Mouse (Mus musculus) cortical plate, adult 2 months (tissue): ENCODE measurements around the gene Itpr1. TPM values are rescaled to one million over a fixed set of nuclear protein-coding genes. Genes with fewer than 3 reads are reported as not detected.

Experiments
- H3K27ac ChIP-seq: fragments of 200-500 bp; 2 replicates; pipeline ENCODE4 v1.5.1; 2012; ENCODE audit warnings: low read length, control low read depth, inconsistent platforms; ENCODE audit not compliant: insufficient read depth
- H3K4me1 ChIP-seq: fragments of 200-500 bp; 2 replicates; pipeline ENCODE4 v1.6.1; 2011; ENCODE audit warnings: low read length; ENCODE audit not compliant: control insufficient read depth, insufficient read depth
- H3K4me3 ChIP-seq: fragments of 200-500 bp; 2 replicates; pipeline ENCODE4 v1.5.1; 2011; ENCODE audit warnings: mild to moderate bottlenecking, low read length, control low read depth; ENCODE audit not compliant: insufficient read depth
- CTCF ChIP-seq: fragments of 200-500 bp; IDR thresholded peaks from 2 replicates; pipeline ENCODE4 v1.5.1; 2011; ENCODE audit warnings: mild to moderate bottlenecking, control low read depth, low read length; ENCODE audit not compliant: insufficient read depth; ENCODE audit errors: extremely low read depth
- POLR2A ChIP-seq: fragments of 200-500 bp; IDR thresholded peaks from 2 replicates; pipeline ENCODE4 v1.6.1; 2011; ENCODE audit warnings: mild to moderate bottlenecking, low read length, control low read depth; ENCODE audit not compliant: insufficient read depth; ENCODE audit errors: extremely low read depth
- polyA plus RNA-seq: library from polyadenylated mRNA; depleted of rRNA; stranded (reverse); fragments of >200 nt; gene quantifications from 2 replicates; pipeline ENCODE4 v1.2.3, GENCODE M21; 2012

Gene Itpr1
- polyA plus RNA-seq, 1 experiment, result 152 TPM

- Histone ChIP-seq H3K4me1 (no peaks in the 10 kb centered on the region), H3K27ac (no peak overlapping the region), H3K4me3 (no peak overlapping the region)
- TF ChIP-seq POLR2A, result no peak
- no peak for TF ChIP-seq CTCF
Observed at GRCm38 (mm10) chr6:108481190-108481589, 268.3 kb downstream of the Itpr1 start.

GRCm38 (mm10) chr6:108482464-108482863 is 269.6 kb downstream of the Itpr1 start:
- TF ChIP-seq CTCF (no peak), POLR2A (no peak)
- no peak overlapping the region for H3K27ac ChIP-seq
- no peaks in the 10 kb centered on the region for H3K4me1 ChIP-seq
- no peak overlapping the region for H3K4me3 ChIP-seq

GRCm38 (mm10) chr6:108486212-108486992 is 273.5 kb downstream of the Itpr1 start:
- Histone ChIP-seq H3K4me3 (no peak overlapping the region), H3K27ac (no peak overlapping the region), H3K4me1 (no peaks in the 10 kb centered on the region)
- TF ChIP-seq POLR2A, result no peak
- no peak for TF ChIP-seq CTCF

- no peaks in the 10 kb centered on the region for H3K4me1 ChIP-seq
- TF ChIP-seq POLR2A, result no peak
- no peak for TF ChIP-seq CTCF
- no peak overlapping the region for H3K4me3 ChIP-seq
- H3K27ac ChIP-seq, result no peak overlapping the region
Observed at GRCm38 (mm10) chr6:108487300-108487835, 274.5 kb downstream of the Itpr1 start.

- Histone ChIP-seq H3K27ac (no peak overlapping the region), H3K4me3 (no peak overlapping the region), H3K4me1 (no peaks in the 10 kb centered on the region)
- TF ChIP-seq CTCF (0 out of 2 replicates have a peak, but pooled peaks have one; percentile 3), POLR2A (no peak)
Observed at GRCm38 (mm10) chr6:108488250-108488649, 275.4 kb downstream of the Itpr1 start.

GRCm38 (mm10) chr6:108491969-108492368 is 279.1 kb downstream of the Itpr1 start:
- Histone ChIP-seq H3K4me3 (no peak overlapping the region), H3K27ac (no peak overlapping the region), H3K4me1 (no peaks in the 10 kb centered on the region)
- TF ChIP-seq CTCF (no peak), POLR2A (no peak)

- Histone ChIP-seq H3K4me3 (no peak overlapping the region), H3K27ac (no peak overlapping the region), H3K4me1 (no peaks in the 10 kb centered on the region)
- TF ChIP-seq CTCF (no peak), POLR2A (no peak)
Observed at GRCm38 (mm10) chr6:108493753-108494152, 280.9 kb downstream of the Itpr1 start.

- no peak overlapping the region for H3K27ac ChIP-seq
- TF ChIP-seq POLR2A, result no peak
- H3K4me3 ChIP-seq, result no peak overlapping the region
- H3K4me1 ChIP-seq, result no peaks in the 10 kb centered on the region
Observed at GRCm38 (mm10) chr6:108494185-108494804, 281.4 kb downstream of the Itpr1 start.

- H3K27ac ChIP-seq, result no peak overlapping the region
- no peak overlapping the region for H3K4me3 ChIP-seq
- TF ChIP-seq POLR2A, result no peak
- no peak for TF ChIP-seq CTCF
- H3K4me1 ChIP-seq, result no peaks in the 10 kb centered on the region
Observed at GRCm38 (mm10) chr6:108494994-108495393, 282.1 kb downstream of the Itpr1 start.

- Histone ChIP-seq H3K4me3 (no peak overlapping the region), H3K27ac (no peak overlapping the region), H3K4me1 (no peaks in the 10 kb centered on the region)
- TF ChIP-seq CTCF (no peak), POLR2A (no peak)
Observed at GRCm38 (mm10) chr6:108498070-108498469, 285.2 kb downstream of the Itpr1 start.
